Mouse (Mus musculus) spleen, adult 12 weeks (tissue): ENCODE results near the gene Phactr3.
"Not testable (repeated sequence)": the region's sequence is repeated elsewhere in the genome, so short reads cannot be mapped to it uniquely, and the experiment has no call there.

Source experiments
- DNase-seq: peaks from one replicate; pipeline ENCODE4 v3.0.0; 2022; ENCODE audit warnings: low spot score

Gene Phactr3

DNA sequence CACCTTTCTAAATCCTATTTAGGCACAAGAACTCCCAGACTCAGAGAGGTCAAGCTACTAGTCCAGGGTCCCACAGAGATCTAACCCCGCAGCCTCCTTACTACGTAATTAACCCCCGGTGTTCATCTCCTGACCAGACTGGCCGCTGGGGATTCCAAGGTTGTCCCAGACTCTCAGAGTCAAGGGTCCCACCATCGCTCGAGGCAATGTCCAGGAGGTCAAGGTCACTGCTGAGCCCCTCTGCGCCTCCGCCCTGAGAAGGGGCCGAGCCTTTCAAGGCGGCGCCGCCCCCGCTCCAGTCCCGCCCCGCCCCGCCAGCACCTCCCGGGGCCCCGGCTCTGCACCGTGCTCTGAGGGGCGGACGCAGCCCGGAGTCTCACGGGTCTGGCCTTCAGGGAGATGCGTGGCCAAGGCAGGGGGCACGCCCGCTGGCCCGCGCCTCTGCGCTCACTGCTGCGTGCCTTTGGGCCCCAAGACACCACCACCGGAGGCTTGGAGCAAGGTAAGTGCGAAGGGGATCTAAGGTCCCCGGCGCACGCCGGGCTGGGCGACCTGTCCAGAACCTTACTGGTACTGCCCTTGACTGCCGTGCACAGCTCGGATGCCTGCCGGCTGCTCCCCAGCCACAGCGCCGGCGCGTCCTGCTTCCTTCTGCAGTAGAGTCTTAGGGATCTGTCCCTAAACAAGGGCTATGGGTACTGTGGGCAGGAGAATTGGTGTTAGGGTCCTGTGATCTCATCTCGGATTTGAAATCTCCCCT is at the start of gene Phactr3:
Gene Phactr3, plus strand, starts transcription at position 175 of the 760 bp plus-strand sequence.
- no peak for DNase-seq

DNA sequence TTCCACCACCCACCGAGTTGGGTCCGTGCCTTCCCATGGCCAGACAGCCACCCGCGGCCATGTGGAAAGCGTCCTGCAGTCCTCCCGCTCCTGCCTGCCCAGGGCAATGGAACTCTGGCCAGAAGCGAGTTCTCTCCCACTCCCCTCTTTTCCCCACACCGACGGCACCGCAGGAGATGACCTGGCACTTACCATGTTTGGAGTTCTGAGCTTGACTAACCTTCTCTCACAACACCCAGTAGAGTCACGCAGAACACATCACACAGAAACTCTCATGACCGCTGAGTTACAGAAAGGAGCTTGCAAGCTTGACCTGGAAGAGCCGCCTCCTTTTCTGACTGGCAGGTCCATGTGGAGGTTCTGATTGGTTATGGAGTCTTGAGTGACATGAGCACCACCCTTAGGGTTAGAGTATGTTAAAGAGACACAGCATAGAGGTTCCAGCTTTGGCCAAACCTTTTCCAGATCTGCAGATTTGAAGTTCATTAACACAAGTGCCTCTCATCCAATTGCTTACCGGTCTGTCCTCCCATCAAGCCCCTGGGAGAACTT is 40.5 kb upstream of the Phactr3 start, which contains the start of gene Zfp931:
Gene Zfp931, minus strand, starts transcription at position 311 of the 552 bp plus-strand sequence.
- not testable (repeated sequence) for DNase-seq

DNA sequence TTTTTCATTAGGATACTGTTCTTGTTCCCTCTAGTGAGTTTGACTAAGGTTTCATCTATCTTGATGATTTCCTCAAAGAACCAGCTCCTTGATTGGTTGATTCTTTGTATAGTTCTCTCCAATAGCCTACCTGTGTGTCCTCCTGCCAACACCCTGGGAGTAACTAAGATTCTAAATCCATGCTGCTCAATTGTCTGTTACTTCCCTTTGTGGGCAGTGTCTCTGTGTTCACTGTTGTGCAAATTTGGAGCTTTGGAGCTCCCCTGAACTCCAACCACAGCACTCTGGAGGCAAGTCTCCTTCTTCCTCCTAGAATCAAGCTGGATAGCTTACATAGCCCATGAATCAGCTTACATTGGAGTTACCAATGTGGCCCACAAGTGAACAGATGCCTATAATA is 29.2 kb upstream of the Phactr3 start:
- DNase-seq = no peak

DNA sequence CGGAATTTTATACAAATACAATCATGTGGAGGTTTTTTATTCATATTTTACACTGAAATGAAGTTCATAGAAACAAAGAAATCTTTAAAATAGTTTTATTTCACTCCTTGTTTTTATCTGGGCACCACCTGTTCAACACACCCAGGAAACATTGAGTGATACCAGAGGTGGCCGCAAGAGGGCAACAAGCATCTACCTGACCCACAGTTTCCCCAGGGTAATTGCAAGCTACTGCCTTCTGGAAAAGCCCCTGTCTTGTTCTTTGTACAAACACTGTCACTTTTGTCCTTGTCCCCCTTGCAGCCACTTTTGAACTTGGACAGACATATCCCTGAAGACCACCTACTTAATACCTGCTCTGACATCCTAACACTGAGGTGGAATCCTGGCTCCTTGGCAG is 20.8 kb upstream of the Phactr3 start:
- DNase-seq = no peak

DNA sequence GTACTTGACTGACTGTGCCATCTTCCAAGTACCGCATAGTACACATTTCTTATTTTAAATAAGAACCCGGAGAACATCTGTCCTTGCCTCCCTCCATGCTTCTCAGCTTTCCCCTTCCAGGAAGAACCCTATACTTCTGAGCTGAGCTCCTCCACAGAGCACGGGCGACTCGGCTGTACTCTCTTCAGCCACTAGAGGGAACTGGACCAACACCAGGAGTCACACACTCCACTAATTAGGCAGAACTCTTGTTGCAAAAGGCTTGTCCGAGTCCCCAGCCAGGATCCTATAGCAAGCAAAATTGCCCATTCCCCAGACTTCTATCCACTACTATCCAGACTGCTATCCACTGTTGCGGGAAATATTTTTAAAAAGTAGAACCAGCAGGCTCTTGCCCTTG is 16.8 kb upstream of the Phactr3 start:
- DNase-seq = no peak

DNA sequence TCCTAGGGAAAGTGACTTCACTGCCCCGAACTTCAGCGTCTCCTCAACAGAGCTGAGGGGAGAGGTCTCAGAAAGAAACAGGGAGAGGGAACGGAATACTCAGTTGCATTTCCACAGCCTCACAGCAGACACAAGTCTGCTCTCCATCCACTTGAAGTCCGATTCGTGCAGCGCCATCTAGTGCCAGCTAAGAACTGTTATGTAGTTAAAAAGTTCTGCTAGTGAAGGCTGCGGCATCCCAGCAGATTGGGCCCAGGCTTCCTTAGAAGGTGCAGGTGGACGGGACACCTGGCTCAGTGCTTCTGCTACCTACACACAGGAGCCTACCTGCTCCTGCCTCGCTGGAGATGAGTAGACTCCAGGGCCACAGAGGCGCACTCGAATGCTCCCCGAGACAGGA is 829 bp upstream of the Phactr3 start:
- no peak for DNase-seq

DNA sequence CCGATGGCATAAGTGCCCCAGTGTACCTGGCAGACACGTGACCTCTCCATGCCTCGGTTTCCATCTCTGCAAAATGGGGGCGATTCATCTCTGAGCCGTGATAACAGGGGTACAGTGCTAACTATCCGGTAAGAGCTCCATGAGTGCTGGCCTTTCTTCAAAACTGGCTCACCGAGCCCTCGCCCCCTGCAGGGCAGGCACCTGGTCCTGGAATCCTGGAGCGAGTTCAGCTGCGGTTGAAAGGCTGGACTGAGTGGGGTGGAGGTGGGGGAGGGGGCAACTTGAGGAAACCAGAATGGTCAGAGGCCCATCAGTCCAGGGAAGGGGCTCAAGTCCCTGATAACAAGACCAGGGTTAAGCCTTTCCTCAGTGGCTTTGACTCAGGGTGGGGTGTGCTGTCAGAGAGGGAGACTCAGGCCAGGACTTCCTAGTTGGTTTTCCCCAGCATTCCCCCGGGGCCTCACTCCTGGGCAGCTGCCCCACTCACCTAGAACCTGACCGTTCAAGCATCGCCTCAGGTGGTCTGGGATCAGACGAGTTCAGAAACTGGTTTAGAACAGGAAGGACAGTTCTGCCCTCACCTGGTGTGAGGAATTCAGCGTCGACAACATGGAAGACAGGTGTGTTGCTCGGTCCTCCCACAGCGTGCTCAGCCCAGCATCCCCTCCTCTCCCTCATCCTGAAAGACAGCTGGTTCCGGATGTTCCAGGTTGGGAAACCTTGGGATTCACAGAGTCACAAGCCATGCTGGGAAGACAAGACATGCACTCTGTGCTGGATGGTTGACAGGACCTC is 983 bp downstream of the Phactr3 start:
- DNase-seq = no peak

DNA sequence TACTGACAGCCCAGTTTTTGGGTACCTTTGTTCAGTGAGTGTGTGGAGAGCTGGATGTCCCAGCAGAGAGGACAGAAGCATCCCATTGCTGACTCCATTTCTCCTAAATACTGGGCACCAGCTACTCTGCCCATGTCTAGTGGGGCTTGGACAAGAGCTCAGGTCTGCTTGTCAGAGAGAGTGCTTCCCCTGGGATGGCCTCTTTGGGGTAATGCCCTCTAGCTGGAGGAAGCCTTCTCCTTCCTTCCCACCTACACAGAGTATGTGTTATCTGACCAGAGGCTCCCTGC is 1.5 kb downstream of the Phactr3 start:
- no peak for DNase-seq

DNA sequence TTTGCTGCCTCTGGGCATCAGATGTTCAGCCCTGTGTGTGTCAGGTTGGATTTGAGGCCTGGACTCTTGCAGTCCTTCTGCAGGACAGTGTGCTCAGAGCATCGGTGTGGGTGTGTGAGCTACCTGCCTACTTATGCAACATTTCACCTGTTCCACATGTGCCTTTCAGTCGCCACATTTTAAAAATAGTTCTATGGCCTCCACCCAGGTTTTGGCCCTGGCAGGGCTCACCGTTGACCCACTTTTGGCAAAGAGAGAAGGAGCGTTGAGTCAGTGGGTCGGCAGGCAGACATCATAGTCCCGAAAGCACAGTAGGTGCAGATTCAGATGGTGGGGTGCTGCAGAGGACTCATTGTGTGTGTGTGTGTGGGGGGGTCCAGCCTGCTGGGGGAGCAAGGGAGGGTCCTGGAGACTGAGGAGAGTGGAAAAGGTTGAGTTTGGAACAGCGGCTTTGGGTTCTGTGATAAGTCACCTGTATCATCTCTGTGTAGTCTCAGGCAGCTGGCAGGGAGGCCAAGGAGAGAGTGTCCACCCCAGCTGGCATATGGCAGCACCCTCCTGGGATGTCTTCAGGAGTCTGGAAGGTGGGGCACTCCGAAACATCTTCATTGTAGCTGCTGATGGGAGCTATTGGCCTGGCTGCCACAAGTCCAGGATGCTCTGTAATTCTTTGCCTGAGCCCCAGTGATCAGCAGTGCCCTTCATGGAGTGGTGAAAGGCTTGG is 2.0 kb downstream of the Phactr3 start:
- no peak for DNase-seq

DNA sequence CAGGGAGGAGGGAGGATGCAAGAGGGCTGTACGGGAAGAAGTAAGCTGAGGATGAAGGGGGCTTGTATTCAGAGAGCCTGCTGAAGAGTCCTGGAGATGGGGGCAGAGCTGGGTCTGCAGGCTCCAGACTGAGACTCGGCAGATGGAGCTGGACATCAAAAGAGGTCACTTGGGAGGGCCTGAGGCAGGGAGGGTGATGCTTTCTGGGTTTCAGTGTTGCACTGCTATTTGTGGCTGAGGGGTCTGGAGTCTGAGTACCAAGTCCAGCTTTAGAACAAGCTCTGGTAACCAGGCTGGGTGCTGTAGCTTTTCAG is 2.6 kb downstream of the Phactr3 start:
- DNase-seq = no peak

DNA sequence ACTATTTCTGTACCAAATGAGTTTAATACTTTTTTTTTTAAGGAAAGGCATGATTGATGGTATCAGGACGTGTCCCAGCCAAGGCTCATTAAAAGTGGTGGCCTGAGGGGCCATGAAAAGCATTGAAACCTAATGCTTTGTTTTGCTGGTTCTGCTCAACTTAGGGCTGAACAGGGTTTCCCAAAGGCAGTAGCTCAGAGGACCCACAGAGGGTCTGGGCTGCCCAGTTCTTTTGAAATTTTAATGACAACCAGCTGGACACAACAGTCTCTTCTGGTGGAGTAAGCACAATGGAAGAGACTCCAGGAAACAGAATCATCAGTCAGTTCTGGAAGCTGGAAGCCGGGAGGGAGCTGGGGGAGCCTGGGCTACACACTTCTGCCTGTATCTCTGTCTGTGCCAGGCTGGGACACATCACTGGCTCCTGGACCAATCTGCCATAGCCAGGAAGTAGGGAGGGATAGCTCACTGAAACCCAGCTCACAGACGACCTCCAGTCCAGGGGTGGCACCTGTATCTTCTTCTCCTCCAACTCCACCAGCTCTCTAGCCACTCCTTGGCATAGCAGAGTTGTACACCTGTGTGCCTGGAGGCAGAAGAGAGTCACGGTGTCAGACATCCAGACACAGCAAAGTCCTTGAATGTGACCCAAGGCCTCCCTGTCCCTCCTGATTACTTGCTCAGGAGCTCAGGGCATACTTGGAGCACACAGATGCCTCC is 3.3 kb downstream of the Phactr3 start:
- no peak for DNase-seq

DNA sequence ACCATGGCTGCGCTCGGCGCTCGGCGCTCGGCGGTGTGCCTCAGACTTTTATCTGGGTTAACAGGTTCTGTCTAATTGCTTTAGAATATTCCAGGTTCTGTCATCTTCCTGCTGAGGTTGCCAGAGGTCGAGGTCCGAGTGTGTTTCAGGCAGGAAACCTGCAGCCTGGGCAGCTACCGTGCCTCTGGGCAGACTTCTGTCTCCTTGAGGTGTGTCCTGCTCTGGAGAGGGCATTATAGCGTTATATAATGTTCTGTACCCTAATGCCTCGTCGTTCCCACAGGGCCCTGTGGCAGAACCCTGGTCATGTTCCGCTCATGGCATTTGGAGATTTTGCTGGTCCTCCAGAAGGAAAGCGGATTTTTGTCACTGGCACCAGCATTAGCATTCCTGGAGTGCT is 4.7 kb downstream of the Phactr3 start:
- no peak for DNase-seq

DNA sequence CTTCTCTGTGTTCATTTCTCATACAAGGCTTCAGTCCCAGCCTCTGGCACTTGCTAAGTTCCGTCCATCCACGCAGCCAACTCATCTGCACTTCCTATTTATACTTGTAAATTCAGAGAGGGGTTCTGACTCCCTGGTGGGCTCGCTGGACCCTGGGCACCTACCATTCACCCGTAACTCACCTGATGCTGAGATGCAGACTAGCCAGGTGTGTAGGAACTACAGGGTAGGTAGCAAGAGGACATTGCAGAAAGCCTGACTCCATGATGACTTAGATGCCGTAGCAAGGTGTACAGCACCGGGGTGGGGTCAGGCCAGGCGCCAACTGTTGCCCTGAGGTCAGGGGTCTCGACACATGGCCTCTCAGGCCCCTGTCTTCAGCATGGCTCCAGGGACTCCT is 6.7 kb downstream of the Phactr3 start:
- DNase-seq = no peak

DNA sequence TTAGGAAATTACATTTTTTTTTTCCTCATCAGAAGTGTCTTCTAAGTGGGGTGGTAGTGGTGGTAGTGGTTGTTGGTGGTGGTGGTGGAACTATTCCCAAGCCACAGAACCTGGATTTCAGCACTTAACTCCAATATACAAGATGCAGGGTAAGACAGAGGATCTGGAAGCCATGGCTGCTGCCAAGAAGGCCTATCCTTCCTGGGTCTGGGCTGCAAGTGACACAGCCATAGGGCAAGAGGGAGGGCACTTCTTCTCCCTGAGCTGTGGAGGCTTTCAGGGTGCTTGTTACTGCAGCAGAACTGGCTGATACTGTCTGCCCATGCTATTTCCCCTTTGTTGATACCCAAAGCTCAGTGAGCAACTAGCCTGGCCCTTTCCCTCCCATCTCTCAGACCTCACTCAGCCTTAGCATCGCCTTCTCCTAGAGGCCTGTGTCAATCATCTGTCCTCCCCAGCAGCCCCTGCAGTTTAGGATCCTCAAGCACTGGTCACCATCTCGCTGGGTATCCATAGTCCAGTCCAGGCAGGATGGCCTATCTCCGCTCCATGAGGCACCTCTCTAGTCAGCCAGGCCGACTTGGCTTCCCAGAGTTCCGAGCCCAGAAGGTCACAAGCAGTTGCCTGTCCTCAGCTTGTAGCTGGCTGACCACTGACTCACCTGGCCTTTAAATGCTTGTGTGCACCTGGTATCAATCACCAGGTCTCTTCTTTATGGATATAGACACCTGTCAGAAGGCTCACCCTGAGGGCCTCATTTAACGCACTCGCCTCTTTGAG is 7.5 kb downstream of the Phactr3 start:
- DNase-seq = no peak

DNA sequence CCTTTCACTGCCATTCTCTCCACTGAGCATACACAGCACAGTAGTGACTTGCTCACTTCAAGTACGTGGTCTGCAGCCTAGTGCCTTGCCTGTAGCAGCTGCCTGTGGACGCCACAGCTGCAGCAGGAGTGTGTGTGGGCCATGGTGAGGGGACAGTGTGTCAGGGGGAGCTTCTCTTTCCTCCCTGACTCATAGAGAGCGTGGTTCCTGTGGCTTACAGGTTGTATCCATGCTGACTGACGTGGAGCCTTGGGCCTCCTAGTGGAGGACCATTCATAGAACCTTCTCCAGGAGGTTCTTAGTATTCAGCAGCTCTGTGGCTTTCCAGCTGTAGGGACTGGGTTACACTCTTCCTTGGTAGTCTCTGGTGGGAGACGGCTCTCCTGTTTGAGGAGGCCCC is 9.8 kb downstream of the Phactr3 start:
- DNase-seq = no peak

DNA sequence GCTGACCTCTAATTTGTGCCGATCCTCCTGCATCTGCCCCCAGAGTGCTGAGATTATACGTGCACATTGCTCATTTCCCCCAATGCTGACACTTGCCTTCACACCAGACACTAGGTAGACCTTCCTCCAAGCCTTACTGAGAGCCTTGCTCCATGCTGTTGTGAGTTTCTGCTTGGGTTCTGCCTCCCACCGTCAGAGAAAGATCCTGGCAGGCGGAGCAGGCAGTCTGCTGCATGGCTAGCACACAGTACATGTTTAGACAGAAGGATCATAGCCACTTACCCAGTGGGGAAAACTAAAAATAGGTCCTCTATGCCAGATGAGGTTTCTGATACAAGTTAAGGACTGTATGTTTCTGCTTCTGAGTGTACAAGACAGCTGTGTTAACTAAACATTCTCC is 10.4 kb downstream of the Phactr3 start:
- no peak for DNase-seq

DNA sequence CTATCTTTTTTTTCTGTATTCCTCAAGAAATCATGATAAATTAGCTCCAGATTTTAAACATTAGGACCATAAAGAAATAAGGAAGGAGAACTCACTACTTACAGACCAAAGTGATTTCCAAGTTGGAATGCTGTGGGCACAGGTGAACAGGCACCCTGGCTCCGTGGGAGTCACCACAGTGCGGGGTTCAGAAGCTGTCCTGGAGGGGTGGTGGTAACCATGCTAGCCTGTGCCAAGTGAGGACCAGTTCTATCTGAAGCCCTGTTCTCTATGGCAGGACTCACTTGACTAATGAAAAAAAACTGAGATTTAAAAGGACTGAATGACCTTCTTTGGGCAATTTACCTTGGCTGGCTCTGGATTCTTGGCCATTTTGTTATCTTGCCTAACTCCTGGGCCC is 10.9 kb downstream of the Phactr3 start:
- DNase-seq = no peak

DNA sequence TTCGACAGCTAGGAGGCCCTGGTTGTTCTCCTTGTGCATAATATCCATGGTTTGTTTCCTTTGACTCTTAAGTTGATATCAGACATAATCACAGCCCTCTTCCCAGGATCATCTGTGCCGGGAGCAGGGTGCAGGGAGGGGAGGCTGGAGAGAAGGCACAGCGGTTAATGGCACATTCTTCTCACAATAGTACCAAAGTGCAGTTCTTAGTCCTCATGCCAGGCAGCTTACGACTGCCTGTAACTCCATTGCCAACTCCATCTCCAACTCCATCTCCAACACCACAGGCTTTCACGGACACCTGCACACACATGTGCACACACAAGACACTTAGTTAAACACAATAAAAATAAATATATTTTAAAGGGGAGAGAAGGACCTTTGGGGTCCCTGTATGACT is 11.8 kb downstream of the Phactr3 start:
- DNase-seq = no peak

DNA sequence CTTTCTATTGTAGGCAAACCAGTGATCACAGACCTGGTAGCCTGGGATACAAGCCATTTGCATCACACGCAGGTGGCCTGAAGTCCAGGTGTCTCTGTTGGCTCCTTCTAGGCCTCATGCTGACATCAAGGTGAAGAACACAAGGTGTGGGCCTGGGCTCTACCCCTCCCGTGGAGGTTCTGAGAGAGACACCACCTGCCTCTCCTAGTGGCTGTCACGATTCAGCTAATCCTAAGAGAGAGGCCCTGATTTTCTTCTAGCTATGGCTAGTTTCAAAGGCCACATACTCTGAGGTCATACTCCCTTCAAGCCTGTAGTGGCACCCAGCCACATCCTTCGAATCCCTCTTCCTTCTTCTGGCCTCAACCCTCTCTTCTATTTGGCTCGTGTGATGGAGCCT is 12.2 kb downstream of the Phactr3 start:
- DNase-seq = no peak

DNA sequence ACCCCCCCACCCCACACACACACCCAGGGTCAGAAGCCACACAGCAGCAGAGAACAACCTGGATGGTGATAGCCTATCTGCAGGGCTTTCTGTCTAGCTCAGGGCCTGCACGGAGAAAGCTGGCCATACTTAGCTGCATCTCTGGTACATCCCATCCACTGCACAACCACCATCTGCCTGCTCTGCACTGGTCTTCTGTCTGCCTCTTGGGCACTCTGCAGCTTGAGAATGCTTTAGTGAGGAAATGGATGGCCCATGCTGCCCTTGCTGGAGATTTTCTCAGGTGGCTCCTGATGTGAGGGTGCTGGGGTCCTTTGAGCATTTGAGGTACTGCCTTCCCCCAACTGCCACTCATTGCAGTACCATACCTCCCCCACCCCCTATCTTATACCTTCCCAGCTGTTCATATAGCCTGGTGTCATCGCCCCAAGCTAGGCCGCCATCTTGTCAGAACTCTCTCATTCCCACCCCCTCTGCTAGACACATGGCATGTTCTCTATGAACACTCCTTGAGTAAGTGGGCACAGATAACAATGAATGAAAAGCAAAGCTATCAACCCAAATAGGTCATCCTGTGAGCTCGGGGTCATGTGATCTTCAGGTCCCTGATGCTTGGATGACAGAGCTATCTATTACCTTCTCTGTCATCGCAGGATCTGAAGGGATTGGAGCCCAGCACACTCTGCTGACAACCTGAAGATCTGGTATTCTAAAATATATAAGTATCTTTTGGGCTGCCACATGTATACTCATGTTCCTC is 13.0 kb downstream of the Phactr3 start:
- DNase-seq = no peak

DNA sequence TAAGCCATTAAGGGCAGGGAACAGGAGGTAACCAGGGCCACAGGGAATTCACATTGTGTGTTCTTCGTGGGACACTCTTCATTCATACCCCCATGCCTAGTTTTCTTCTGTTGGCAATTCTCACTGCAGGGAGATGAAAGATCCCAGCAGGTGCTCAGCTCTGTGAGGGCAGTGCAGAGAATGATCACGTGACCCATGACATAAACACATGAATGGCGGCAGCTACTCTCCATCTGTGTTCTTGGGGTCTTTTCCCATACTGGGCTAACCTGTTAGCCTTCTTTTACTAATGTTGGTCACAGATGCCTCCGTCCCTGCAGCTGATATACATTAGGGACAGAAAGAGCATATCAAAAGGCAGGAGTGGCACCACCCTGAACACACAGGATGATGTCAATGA is 16.9 kb downstream of the Phactr3 start:
- DNase-seq = no peak
